Mouse (Mus musculus): ENCODE results near the gene Rps19bp1.

The Rps19bp1 gene

GRCm38 (mm10) chr15:80257602-80258239 is 6.4 kb downstream of the Rps19bp1 start:
- no peak for ATAC-seq (ENCODE audit: insufficient number of reproducible peaks, low FRiP score, low TSS enrichment)

GRCm38 (mm10) chr15:80256656-80257601 is 7.2 kb downstream of the Rps19bp1 start:
- no peak for ATAC-seq (ENCODE audit: insufficient number of reproducible peaks, low FRiP score, low TSS enrichment)

- ATAC-seq (ENCODE audit: insufficient number of reproducible peaks, low FRiP score, low TSS enrichment), result no peak
Measured at GRCm38 (mm10) chr15:80256242-80256641, 7.9 kb downstream of the Rps19bp1 start.

- peak; percentile 7; the same call in 1 of the 2 replicates for ATAC-seq (ENCODE audit: insufficient number of reproducible peaks, low FRiP score, low TSS enrichment)
Measured at GRCm38 (mm10) chr15:80255646-80256121, 8.4 kb downstream of the Rps19bp1 start.

- peak; percentile 92 for ATAC-seq (ENCODE audit: insufficient number of reproducible peaks, low FRiP score, low TSS enrichment)
Measured at GRCm38 (mm10) chr15:80254847-80255645, 9.1 kb downstream of the Rps19bp1 start, which contains the start of gene Atf4. Gene Atf4 (plus strand): TSS chr15:80255184.

GRCm38 (mm10) chr15:80254207-80254606 is 9.9 kb downstream of the Rps19bp1 start:
- ATAC-seq (ENCODE audit: insufficient number of reproducible peaks, low FRiP score, low TSS enrichment), result no peak

GRCm38 (mm10) chr15:80253530-80253929 is 10.6 kb downstream of the Rps19bp1 start:
- no peak for ATAC-seq (ENCODE audit: insufficient number of reproducible peaks, low FRiP score, low TSS enrichment)

GRCm38 (mm10) chr15:80250586-80250985 is 13.5 kb downstream of the Rps19bp1 start:
- ATAC-seq (ENCODE audit: insufficient number of reproducible peaks, low FRiP score, low TSS enrichment), result no peak

- no peak for ATAC-seq (ENCODE audit: insufficient number of reproducible peaks, low FRiP score, low TSS enrichment)
Measured at GRCm38 (mm10) chr15:80249672-80250071, 14.4 kb downstream of the Rps19bp1 start.

- ATAC-seq (ENCODE audit: insufficient number of reproducible peaks, low FRiP score, low TSS enrichment), result no peak
Measured at GRCm38 (mm10) chr15:80248596-80248995, 15.5 kb downstream of the Rps19bp1 start.

GRCm38 (mm10) chr15:80248135-80248534 is 16.0 kb downstream of the Rps19bp1 start:
- ATAC-seq (ENCODE audit: insufficient number of reproducible peaks, low FRiP score, low TSS enrichment), result peak; percentile 31; the same call in 1 of the 2 replicates

GRCm38 (mm10) chr15:80235535-80235934 is 28.6 kb downstream of the Rps19bp1 start, which contains the start of gene AC140267.1:
Gene AC140267.1 (plus strand): TSS chr15:80235835.
- no peak for ATAC-seq (ENCODE audit: insufficient number of reproducible peaks, low FRiP score, low TSS enrichment)

GRCm38 (mm10) chr15:80233733-80234509 is 30.2 kb downstream of the Rps19bp1 start, which contains the start of gene Mief1:
Gene Mief1 (plus strand): TSS chr15:80234018.
- ATAC-seq (ENCODE audit: insufficient number of reproducible peaks, low FRiP score, low TSS enrichment), result peak; percentile 95

- no peak for ATAC-seq (ENCODE audit: insufficient number of reproducible peaks, low FRiP score, low TSS enrichment)
Measured at GRCm38 (mm10) chr15:80233053-80233452, 31.1 kb downstream of the Rps19bp1 start.

- ATAC-seq (ENCODE audit: insufficient number of reproducible peaks, low FRiP score, low TSS enrichment), result no peak
Measured at GRCm38 (mm10) chr15:80232331-80232730, 31.8 kb downstream of the Rps19bp1 start.

- ATAC-seq (ENCODE audit: insufficient number of reproducible peaks, low FRiP score, low TSS enrichment), result no peak
Measured at GRCm38 (mm10) chr15:80228071-80228800, 35.9 kb downstream of the Rps19bp1 start.

- no peak for ATAC-seq (ENCODE audit: insufficient number of reproducible peaks, low FRiP score, low TSS enrichment)
Measured at GRCm38 (mm10) chr15:80225796-80226195, 38.3 kb downstream of the Rps19bp1 start.

GRCm38 (mm10) chr15:80225208-80225607 is 38.9 kb downstream of the Rps19bp1 start:
- ATAC-seq (ENCODE audit: insufficient number of reproducible peaks, low FRiP score, low TSS enrichment), result no peak; the same call in 1 of the 2 replicates

GRCm38 (mm10) chr15:80223751-80224150 is 40.4 kb downstream of the Rps19bp1 start:
- ATAC-seq (ENCODE audit: insufficient number of reproducible peaks, low FRiP score, low TSS enrichment), result no peak

Measured in cerebellum, adult (tissue).